In the genomic region with DNA sequence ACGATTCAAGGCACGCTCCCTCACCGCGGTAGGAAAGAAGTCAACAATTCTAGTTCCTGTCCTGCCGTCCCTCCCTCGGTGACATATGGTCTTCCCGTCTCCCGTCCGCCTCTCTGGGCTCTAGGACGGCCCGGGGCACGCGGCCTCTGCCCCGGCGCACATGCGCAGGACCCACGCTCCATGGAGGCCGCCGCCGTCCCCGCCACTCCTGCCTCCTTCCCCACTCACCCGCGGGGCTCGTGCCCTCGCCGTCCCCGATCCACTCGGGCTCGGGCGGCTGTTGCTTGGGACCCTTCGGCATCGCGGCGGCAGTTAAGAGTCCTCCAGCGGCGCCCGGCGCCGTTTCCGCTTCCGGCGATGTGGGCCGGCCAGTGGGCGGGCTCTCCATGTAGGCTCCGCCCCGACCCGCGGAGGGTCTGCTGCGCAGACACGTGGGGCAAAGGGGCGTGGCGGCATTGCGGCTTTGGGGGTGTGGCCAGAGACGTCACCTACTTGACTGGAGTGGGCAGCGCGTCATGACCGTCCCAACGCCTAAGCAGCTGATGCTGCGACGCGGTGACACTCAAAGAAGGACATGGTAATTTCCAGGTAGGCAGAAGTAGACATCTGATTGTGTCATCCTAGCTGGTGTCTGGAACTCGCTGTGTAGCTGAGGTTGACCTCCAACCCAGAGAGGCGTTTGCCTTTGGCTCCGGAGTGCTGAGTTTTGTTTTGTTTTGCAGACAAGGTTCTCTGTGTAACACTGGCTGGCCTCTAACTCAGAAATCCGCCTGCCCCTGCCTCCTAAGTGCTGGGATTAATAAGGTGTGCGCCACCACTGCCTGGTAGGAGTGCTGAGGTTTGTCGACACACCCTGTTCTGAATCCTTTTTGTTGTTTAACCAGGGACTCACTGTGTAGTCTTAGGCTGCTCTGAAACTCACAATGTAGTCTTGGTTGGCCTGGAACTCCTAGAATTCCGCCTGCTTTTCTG, we compare ENCODE assay signal across 8 mouse cellular contexts. TPM values are rescaled to one million over a fixed set of nuclear protein-coding genes. Genes with fewer than 3 reads are reported as not detected.
DNase-seq lines count a peak whose midpoint lies in the region; ATAC-seq and TF ChIP-seq lines count a peak whose summit lies in the region.

A gene (minus strand): TSS at position 344 of the 972 bp plus-strand sequence.

- H3K4me1 ChIP-seq in ES-E14 (ENCODE audit: control insufficient read depth in 2 of 2, insufficient read depth in 2 of 2, low read length in 2 of 2, poor library complexity in 1 of 2): peaks cover 0 to 10% of the 10 kb centered on the region in 2 experiments; a peak in 1 of 4 replicates
- peaks cover 23% of the 10 kb centered on the region for H3K4me1 ChIP-seq in forebrain, embryonic 15.5 days
- H3K4me1 ChIP-seq in lung, adult 2 months (ENCODE audit: control insufficient read depth, insufficient read depth, low read length): peaks cover 9% of the 10 kb centered on the region; the same call in 1 of the 2 replicates

- peaks cover 33% of the 10 kb centered on the region for H3K36me3 ChIP-seq in ES-E14 (ENCODE audit: control insufficient read depth, insufficient read depth, low read length, poor library complexity, severe bottlenecking)
- H3K36me3 ChIP-seq in forebrain, embryonic 15.5 days: peaks cover 24% of the 10 kb centered on the region

- in situ Hi-C loops in ES-E14 (cut with MboI; ENCODE audit: low sequenced_read_pairs in 2 of 2, unreplicated experiment in 2 of 2): no loop called here

- under 1% methylated on average over 68 of the region's 68 CpGs for WGBS in forebrain, embryonic 15.5 days
- WGBS in lung, adult 2 months: under 1% methylated on average over 68 of the region's 68 CpGs

- H3K9ac ChIP-seq in ES-E14 (ENCODE audit: insufficient read depth, low read depth, low read length, poor library complexity, severe bottlenecking): peak within 1 kb of the TSS; percentile 90
- H3K9ac ChIP-seq in forebrain, embryonic 15.5 days (replicated peaks): peak within 1 kb of the TSS; percentile 70

- no peak within 1 kb of the TSS for H3K27ac ChIP-seq in ES-E14 (ENCODE audit: insufficient read depth, low read depth, low read length, poor library complexity, severe bottlenecking)
- peak within 1 kb of the TSS; percentile 67 for H3K27ac ChIP-seq in forebrain, embryonic 15.5 days (replicated peaks)

- H3K27me3 ChIP-seq in forebrain, embryonic 15.5 days: no peaks in the 10 kb centered on the region

- peak; percentile 82 for TF ChIP-seq POLR2A in lung, adult 2 months (IDR thresholded peaks at IDR 0.05; ENCODE audit: borderline replicate concordance, extremely low read depth, low read depth, low read length)

- no peak for TF ChIP-seq CTCF in lung, adult 2 months (IDR thresholded peaks at IDR 0.05; ENCODE audit: insufficient read depth, low read length)

- H3K4me3 ChIP-seq in ES-E14 (ENCODE audit: insufficient read depth in 1 of 2, low read depth in 1 of 2, low read length in 2 of 2, poor library complexity in 1 of 2, severe bottlenecking in 1 of 2): peak within 1 kb of the TSS; percentile 81 to 99
- H3K4me3 ChIP-seq in forebrain, embryonic 15.5 days: peak within 1 kb of the TSS; percentile 54
- H3K4me3 ChIP-seq in lung, adult 2 months (replicated peaks; ENCODE audit: extremely low read depth, low read depth, low read length): peak within 1 kb of the TSS; percentile 90

- peak; percentile 93 for DNase-seq in ES-E14 (ENCODE audit: low read depth, low spot score)
- peak; percentile 98 for DNase-seq in cerebellum, adult 11-12 months
- peak; percentile 97 for DNase-seq in heart, postnatal 25 days (ENCODE audit: low spot score)
- DNase-seq in layer of hippocampus, adult 18-20 months (ENCODE audit: low spot score in 2 of 2): peak; percentile 97 to 98
- DNase-seq in lung, adult 2 months: peak; percentile 100
- peak; percentile 97 to 98 for DNase-seq in thymus, adult 18-20 months

- peak; percentile 93 for ATAC-seq in forebrain, embryonic 15.5 days (replicated peaks)
- ATAC-seq in neutrophil, adult 5-6 weeks (ENCODE audit: extremely low read depth, insufficient number of reproducible peaks, low FRiP score, poor library complexity, severe bottlenecking): peak; percentile 96

- H3K4me2 ChIP-seq in forebrain, embryonic 15.5 days (replicated peaks): peak within 1 kb of the TSS; percentile 61

- intact Hi-C loops in heart, postnatal 25 days (cut with DNase I): loop anchor here (2.0 kb wide), 1 partner anchor 49 kb away; no protein-coding TSS in a partner anchor

- H3K9me3 ChIP-seq in ES-E14 (ENCODE audit: control insufficient read depth, insufficient read depth, low read depth, low read length): no peaks in the 10 kb centered on the region
- H3K9me3 ChIP-seq in forebrain, embryonic 15.5 days: no peaks in the 10 kb centered on the region

TF ChIP-seq in ES-E14, 5 proteins besides CTCF, POLR2A, EP300 and RAD21:
- TF ChIP-seq HCFC1 (IDR thresholded peaks at IDR 0.05; ENCODE audit: borderline replicate concordance, insufficient read depth, low read length): peak; percentile 57; the same call in 1 of the 2 replicates
- no peak for TF ChIP-seq MAFK (IDR thresholded peaks at IDR 0.05; ENCODE audit: insufficient read depth, low read depth, low read length)
TF ChIP-seq in ES-E14: peak in this region for 1.

RNA-seq across cellular contexts. Expression of the gene that starts here (rescaled TPM):
- 115 and 117 TPM in 2 replicates for total RNA-seq in ES-E14 (2012; rRNA removed)
- 88.3 and 90.3 TPM in 2 replicates for polyA plus RNA-seq in forebrain, embryonic 15.5 days (2015; fragmentation: Nextera tagmentation; extraction: Ambion mirVana)
- 10 to 100 TPM; 64.2 to 66.6 TPM for total RNA-seq in heart, postnatal 25 days (2021)
- 10 to 100 TPM; 65.0 to 73.2 TPM for total RNA-seq in layer of hippocampus, adult 18-20 months (2021)
- 56.3 and 60.6 TPM in 2 replicates for polyA plus RNA-seq in lung, adult 2 months (2012; rRNA removed)
- 162 and 172 TPM in 2 replicates for total RNA-seq in neutrophil, adult 5-6 weeks (2017)
